Mouse (Mus musculus): ENCODE measurements around the gene Tdgf1. TPM values are rescaled to one million over a fixed set of nuclear protein-coding genes. Genes with fewer than 3 reads are reported as not detected.

The Tdgf1 gene
- total RNA-seq, 2 experiments from 2014 or later, result 0.26 to 0.52 TPM

Small RNAs within 50 kb of the gene (microRNA-seq; reads per million reads assigned to microRNA genes)
- gene Gm24269, result 0 reads per million in 2 experiments

Other genes with a start within 250 kb of the Tdgf1 start
- not detected for gene Myl3, start 204.3 kb downstream of the Tdgf1 start, total RNA-seq (2021)
- 1 to 10 TPM; 5.3 to 6.9 TPM for gene Pth1r, start 199.0 kb downstream of the Tdgf1 start, total RNA-seq (2021)
- gene Prss42, start 148.0 kb downstream of the Tdgf1 start, total RNA-seq (2021), result not detected
- gene Prss44, start 132.2 kb downstream of the Tdgf1 start, total RNA-seq (2021), result not detected
- gene Prss43, start 119.5 kb downstream of the Tdgf1 start, total RNA-seq (2021), result under 1 TPM in 1 of 2 experiments, not detected in 1; 0.28 TPM
- gene Prss45, start 111.6 kb downstream of the Tdgf1 start, total RNA-seq (2021), result under 1 TPM; 0.47 to 0.60 TPM
- not detected for gene Prss46, start 101.7 kb downstream of the Tdgf1 start, total RNA-seq (2021)
- gene Prss50, start 88.2 kb downstream of the Tdgf1 start, total RNA-seq (2021), result 1 to 10 TPM; 1.1 to 2.1 TPM
- 10 to 100 TPM; 10.6 to 14.2 TPM for gene Als2cl, start 66.3 kb downstream of the Tdgf1 start, total RNA-seq (2021)
- 1 to 10 TPM; 3.2 to 4.3 TPM for gene Tmie, start 66.0 kb downstream of the Tdgf1 start, total RNA-seq (2021)
- gene Fam240a, start 29.3 kb downstream of the Tdgf1 start, total RNA-seq (2021), result not detected
- gene Lrrc2, start 5.4 kb upstream of the Tdgf1 start, total RNA-seq (2021), result 1 to 10 TPM in 1 of 2 experiments, under 1 TPM in 1; 0.88 to 1.2 TPM
- under 1 TPM; 0.37 to 0.79 TPM for gene Rtp3, start 44.4 kb upstream of the Tdgf1 start, total RNA-seq (2021)
- gene Ltf, start 73.1 kb upstream of the Tdgf1 start, total RNA-seq (2021), result under 1 TPM in 1 of 2 experiments, not detected in 1; 0.72 TPM
- 1 to 10 TPM in 1 of 2 experiments, under 1 TPM in 1; 0.82 to 1.2 TPM for gene Ccrl2, start 111.4 kb upstream of the Tdgf1 start, total RNA-seq (2021)
- gene Lrrfip2, start 171.4 kb upstream of the Tdgf1 start, total RNA-seq (2021), result 10 to 100 TPM; 43.9 to 48.6 TPM

All from left cerebral cortex, adult 18-20 months (tissue).